Mouse (Mus musculus): Measurements from ENCODE around the gene Fnbp1.

Fnbp1 gene

DNA sequence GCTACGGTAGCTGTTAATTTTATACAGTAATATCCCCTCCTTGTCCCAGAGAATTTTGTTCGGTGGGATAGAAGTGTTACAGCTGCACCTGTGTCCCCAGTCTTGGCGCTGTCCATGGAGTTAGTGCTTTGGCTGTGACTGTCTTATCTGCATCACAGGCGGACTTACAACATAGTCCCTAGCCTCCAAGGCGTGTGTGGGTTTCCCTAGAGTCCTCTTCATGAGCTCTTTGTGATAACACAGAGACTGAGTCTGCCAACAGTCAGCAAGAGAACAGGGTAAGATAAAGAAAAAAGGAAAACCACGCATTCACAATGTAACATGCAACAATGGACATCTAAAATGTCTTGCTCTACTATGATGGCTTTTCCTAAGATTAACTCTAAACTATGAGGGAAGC lies 93.8 kb downstream of the Fnbp1 start:
- no peak for ATAC-seq (ENCODE audit: insufficient number of reproducible peaks, low FRiP score, low TSS enrichment)

DNA sequence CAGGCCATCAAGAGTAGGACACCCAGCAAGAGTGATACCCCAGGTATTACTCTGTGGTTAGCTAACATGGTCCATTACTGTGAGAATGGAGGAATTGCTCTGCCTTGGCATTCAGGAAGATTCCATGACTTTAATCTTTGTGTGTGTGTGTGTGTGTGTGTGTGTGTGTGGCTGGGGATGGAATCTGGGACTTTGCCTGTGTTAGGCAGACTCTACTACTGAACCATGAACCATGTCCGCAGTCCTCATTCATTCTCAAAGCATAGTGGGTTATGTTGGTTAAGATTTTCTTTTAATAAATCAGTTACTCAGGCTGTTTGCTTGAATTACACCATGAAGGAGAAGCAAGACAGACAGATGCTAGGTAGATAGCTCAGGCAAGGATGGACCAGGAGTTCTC lies 98.0 kb downstream of the Fnbp1 start:
- no peak for ATAC-seq (ENCODE audit: insufficient number of reproducible peaks, low FRiP score, low TSS enrichment)

DNA sequence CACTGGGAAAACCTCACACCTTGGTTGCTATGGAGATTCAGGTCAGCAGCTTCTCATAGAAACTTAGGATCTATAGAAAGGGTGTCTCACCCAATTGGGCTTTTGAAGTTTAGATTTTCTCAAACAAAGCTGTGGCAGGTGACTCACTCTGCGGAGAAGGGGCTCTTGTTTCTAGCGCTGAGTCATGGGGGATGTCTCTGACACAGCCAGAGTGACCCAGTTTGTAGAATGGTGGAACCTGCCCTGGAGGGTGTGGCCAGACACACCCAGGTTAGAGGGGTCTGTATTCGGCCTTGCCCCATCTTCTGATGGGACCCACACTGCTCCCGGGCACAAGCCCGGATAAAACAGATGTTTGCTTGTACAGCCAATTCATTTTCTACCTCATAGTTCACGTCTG lies 98.9 kb downstream of the Fnbp1 start:
- ATAC-seq (ENCODE audit: insufficient number of reproducible peaks, low FRiP score, low TSS enrichment): no peak

DNA sequence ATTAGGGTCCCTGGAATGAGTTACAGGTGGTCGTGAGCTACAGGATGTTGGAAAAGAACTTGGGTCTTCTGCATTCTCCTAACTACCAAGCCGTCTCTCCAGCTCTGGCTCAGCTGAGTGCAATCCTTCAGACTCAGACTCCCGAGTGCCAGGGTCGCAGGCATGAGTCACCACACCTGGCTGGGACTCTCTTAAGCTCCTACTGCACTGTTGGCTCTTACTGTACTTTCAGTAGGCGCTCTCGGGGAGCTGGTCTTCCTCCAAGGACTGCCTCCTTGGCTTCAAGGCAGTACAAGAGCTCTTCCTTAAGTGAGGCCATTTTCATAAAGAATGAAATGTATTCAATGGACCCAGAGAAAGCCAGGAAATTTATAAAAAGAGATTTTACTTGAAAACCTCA lies 100.4 kb downstream of the Fnbp1 start:
- ATAC-seq (ENCODE audit: insufficient number of reproducible peaks, low FRiP score, low TSS enrichment): no peak

DNA sequence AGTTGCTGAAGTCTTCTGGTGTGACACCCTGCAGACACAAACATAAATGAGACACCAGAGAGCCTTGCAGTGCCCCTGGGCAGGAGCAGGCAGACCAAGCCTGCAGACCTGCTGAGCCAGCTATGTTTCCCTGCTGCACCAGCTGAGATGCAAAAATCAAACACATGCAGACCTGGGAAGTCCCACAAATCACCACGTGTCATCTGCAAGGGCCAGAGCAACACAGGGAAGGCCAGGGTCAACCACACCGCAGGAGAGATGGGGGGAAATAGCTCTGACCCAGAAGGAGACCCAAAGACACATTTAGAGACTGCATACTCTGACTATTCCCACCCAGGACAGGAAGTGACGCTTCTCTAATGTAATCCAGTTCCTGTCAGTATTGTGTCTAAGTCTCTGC lies 101.3 kb downstream of the Fnbp1 start:
- no peak for ATAC-seq (ENCODE audit: insufficient number of reproducible peaks, low FRiP score, low TSS enrichment)

DNA sequence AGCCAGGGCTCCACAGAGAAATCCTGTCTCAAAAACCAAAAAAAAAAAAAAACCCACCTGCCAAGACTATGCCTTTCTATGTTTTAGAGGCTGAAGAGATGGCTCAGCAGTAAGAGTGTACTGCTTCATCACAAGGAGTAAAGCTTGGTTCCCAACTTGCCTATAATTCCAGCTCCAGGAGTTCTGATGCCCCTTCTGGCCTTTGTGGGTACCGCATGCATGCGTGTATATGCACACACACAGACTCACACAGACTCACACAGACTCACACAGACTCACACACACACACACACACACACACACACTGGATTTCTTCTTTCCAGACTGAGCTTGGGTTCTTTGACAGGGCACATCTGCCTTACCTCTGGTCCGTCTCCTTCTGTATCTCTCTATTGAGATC lies 101.8 kb downstream of the Fnbp1 start:
- ATAC-seq (ENCODE audit: insufficient number of reproducible peaks, low FRiP score, low TSS enrichment): no peak

DNA sequence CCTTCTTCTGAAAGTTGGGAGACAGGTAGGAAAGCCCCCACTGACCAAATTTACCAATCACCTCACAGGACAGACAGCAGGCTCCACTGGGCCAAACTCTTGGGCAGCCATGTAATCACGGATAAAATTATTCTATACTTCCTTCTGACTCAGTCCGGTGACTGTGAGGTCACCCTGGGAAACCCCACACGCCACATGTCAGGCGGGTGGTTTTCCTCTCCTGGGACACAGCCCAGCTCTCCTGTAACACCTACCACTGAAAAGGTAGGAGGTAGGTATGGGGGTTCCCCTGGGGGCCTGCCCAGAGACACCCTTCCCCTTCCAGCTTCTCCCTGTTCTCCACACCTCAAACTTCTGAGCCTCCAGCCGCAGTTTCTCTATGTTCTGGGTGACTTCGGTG lies 105.0 kb downstream of the Fnbp1 start:
- no peak for ATAC-seq (ENCODE audit: insufficient number of reproducible peaks, low FRiP score, low TSS enrichment)

DNA sequence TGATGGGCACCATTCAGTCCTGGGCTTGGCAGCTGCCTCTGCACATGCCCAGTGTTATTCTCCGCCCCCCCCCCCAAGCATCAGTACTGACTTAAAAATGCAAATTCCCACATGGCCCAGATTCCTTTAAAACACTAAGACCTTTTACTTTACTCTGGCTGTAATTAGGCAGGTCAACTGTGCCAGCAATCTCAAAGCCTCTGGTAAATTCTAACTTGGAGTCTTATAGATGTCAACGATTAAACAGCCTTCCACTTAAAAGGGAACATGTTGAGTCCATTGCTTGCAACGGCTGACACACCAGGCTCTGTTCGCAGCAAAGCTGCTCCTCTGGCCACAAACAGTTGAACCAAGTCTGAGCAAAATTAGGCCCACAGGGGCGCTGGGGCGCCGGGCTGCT lies 109.8 kb downstream of the Fnbp1 start:
- no peak for ATAC-seq (ENCODE audit: insufficient number of reproducible peaks, low FRiP score, low TSS enrichment)

DNA sequence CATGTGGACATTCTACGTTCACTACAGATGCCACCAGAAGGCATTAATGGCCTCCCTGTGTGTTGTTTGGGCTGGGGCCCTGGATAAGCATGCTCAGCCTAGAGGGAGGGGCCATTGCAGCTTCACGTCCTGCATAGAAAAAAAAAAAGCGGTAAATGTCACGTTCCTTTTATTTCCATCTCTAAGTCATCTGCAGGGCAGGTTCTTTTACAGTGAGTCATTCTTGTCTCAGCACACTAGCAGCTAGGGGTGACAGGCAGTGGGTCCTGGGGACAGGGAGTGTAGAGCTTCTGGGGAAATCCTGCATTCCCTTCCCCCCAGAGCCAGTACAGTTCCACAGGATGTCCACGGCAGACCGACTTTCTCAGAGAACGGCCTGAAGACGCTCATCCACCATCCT lies 115.2 kb downstream of the Fnbp1 start:
- ATAC-seq (ENCODE audit: insufficient number of reproducible peaks, low FRiP score, low TSS enrichment): no peak

DNA sequence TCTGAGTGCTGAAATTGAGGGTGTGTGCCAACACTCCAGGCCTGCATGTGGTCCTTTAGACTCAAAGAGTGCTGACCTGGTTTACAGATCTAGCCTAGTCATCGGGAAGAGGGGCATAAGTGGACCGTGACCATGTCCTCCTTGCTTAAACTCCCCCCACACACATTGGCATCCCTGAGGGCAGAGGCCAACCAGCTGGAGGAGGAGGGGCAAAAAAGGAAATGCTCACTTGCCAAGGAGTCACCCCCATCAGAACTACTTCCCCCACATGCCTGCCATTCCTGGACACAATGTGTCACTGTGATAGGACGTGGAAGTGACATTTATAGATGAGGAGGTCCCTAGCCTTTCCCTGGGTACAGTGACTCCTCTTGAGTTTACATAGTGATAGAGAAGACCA lies 116.3 kb downstream of the Fnbp1 start:
- no peak for ATAC-seq (ENCODE audit: insufficient number of reproducible peaks, low FRiP score, low TSS enrichment)

DNA sequence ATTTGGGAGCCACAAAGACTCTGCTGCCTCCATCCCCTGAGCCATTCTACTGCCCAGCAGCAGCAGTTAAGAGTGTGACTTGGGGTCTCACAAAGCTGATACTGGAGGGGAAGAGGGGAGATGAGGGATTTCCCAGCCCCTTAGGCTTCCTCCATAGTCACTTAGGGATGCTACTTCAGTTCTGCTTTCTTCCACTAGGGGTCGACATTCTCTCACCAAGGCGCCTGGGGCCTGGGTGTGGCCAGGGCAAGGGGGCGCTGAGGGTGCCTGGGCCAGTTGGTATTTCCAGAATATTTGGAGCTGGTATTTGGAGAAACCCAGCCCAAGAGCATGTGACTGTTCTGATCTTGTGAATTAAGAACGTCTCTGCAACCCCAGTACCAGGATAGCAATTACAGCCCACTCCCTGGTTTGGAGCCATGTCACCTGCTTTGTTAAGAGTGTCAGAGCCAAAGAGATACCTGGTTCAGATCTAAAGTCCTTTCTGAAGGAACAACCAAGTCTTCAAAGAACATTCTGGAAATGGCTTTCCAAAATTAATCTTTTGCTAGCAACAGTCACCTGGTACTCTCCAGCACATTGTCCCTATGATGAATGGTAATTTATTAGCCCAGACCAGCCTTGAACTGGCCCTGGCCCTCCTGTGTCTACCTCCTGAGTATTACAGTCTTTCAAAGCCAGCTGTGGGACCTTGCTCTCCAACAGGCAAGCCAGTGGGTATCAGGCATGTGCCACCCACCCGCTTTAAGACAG lies 117.0 kb downstream of the Fnbp1 start:
- ATAC-seq (ENCODE audit: insufficient number of reproducible peaks, low FRiP score, low TSS enrichment): peak; percentile 37; the same call in 1 of the 2 replicates

DNA sequence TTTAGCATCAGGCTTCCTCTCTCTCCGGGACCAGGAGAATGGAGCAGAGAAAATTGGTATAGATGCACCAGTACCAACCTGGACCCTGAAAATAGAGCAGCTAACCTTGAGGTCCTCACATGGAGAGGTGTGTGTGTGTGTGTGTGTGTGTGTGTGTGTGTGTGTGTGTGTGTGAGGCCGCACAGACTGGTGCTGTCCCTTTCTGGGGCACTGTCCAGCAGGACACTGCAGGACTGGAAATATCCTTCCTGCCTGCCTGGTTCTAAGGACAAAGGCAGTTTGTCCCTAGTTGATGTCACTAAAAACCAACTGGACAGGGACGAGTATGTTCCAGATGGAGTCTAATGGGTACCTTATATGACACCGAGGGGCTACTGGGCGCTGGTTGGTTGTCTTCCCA lies 117.9 kb downstream of the Fnbp1 start:
- ATAC-seq (ENCODE audit: insufficient number of reproducible peaks, low FRiP score, low TSS enrichment): 0 out of 2 replicates have a peak, but pooled peaks have one; percentile 3

DNA sequence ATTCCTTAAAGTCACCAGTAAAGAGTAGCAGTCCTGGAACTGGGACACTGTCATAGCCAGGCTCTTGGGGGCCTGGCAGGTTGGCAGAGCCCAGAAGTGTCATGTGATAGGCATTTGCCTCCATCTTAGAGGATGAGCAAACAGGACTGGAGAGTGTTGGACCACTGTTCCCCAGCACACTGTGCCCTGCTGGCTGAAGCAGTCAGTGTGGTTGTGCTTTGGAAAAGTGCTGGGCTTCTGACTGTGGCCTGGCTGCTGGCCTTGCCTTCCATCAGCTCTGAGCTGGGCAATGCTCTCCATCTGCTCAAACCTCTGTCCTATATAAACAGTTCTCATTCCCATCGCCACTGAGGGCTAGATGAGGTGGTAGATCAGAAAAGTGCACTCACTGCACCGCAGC lies 121.6 kb downstream of the Fnbp1 start:
- no peak for ATAC-seq (ENCODE audit: insufficient number of reproducible peaks, low FRiP score, low TSS enrichment)

DNA sequence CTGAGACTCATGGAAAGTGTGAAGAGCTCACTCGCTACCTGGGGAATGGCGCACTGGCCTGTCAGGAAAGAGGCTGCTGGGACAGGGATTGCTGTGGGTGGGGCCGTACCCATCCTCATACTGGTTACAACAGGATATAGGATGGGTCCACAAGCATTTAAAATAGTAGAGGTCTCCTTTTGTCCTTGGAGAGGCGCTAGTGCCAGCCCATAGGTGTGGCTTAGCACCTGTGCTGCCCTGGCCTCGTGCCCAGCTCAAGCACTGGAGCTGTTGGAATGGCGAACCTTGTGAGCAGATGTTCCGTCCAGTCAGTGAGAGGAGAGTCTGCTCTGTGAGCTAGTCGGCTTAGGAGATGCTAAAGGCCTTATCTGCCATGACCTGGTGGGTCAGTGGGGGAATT lies 122.8 kb downstream of the Fnbp1 start:
- no peak for ATAC-seq (ENCODE audit: insufficient number of reproducible peaks, low FRiP score, low TSS enrichment)

DNA sequence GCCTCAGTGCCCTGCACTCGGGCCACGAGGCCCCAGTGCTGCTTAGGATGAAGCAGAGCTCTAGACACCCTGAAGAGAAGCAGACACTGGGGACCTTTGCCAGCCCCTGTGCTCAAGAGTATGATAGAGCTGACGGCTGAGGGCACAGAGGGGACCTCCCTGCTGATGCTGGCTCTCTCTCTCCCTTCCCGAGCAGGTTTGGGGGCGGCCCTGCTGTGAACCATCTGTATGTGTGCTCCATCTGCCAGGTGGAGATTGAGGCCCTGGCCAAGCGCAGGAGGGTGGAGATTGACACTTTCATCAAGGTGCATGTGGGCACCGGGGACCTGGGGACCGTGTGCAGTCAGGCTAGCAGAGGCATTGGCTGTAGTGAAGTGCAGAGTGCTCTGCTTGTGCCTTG lies 123.3 kb downstream of the Fnbp1 start:
- peak; percentile 78 for ATAC-seq (ENCODE audit: insufficient number of reproducible peaks, low FRiP score, low TSS enrichment)

DNA sequence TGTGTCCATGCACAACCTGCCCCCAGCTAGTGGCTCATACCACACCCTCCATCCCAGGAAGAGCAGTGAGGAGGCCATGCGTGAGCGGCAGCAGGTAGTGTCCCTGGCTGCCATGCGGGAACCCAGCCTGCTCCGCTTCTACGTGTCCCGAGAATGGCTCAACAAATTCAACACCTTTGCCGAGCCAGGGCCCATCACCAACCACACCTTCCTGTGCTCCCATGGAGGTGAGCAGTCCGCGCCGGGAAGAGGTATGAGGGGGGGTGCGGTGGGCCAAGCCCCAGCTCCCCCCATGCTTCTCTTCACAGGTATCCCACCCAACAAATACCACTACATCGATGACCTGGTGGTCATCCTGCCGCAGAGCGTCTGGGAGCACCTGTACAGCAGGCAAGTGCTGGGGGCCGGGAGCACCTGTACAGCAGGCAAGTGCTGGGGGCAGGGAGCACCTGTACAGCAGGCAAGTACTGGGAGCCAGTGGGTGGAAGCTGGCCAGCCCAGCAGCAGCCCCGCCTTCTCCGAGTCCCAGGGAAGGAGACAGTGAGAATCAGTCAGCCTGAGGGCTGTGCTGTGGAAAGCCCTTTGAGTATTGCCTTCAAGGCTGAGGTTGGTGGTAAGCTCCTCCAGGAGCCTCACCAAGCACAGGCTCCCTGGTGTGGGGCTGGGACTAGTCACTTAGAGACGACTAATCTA lies 124.0 kb downstream of the Fnbp1 start:
- ATAC-seq (ENCODE audit: insufficient number of reproducible peaks, low FRiP score, low TSS enrichment): peak; percentile 27; the same call in 1 of the 2 replicates

DNA sequence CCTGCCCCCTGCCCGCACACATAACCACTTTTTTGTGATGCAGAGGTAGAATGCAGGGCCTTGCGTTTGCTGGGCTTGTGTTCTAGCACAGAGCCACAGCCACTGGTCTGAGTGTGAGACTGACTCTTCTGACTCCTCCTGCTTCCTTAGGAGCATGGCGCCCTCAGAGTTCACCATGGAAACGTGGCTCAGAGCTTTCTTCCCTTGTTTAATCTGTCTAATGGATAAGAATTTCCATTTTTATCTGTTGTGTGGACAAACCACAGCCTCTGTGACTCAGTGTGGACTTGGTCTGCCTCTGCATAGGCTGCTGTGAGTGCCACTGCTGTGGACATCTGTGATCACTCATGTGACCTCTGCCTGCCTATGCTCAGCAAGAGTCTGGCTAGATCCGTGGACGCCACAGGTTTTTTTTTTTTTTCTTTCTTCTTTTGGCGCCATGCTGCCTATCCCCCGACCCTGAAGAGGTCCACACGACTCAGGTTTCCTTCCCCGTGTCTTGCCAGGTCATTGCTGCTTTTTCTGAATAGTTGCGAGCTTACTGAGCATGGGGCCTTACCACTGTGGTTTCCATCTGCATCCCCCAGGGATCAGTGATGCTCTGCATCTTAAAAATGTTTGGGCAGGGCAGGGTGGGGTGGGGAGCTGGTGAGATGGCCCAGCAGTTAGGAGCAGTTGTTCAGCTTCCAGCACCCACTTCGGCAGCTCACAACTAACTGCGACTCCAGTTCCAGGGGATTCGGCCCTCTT lies 128.3 kb downstream of the Fnbp1 start:
- no peak for ATAC-seq (ENCODE audit: insufficient number of reproducible peaks, low FRiP score, low TSS enrichment)

DNA sequence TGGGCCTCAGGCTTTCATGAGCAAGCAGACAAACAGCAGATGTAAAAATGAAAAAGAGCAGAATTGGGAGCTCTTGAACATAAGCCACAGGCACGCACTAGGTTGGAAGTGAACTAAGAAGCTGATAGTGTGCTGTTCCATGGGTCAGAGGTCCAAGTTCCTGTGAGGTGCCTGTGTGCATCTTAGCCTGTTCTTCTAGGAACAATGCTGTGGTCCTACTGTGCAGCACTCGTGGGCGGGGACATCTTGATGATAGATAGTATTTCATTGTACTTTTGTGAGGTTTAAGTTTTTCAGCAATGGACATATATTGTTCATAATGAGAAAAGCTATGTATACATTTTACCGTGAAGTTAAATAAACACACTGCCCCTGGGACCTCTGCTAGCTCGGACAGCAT lies 134.6 kb downstream of the Fnbp1 start:
- ATAC-seq (ENCODE audit: insufficient number of reproducible peaks, low FRiP score, low TSS enrichment): no peak

DNA sequence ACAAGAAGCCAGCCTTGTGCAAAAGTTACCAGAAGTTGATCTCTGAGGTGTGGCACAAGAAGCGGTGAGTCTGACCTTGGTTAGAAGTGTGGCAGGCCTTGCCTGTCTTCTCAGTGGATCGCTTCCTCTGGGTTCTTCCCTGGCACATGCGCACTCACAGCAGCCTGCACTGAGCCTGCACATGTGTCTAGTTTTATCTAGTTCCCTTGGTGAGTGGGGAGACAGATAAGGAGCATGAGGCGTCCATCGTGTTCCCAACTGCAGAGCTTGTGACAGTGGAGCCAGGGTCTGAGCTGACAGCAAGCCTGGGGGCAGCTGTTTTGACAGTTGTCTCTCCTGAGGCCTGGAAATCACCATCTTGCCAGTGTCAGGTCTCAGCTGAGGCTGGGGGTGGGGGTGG lies 135.4 kb downstream of the Fnbp1 start:
- no peak for ATAC-seq (ENCODE audit: insufficient number of reproducible peaks, low FRiP score, low TSS enrichment)

DNA sequence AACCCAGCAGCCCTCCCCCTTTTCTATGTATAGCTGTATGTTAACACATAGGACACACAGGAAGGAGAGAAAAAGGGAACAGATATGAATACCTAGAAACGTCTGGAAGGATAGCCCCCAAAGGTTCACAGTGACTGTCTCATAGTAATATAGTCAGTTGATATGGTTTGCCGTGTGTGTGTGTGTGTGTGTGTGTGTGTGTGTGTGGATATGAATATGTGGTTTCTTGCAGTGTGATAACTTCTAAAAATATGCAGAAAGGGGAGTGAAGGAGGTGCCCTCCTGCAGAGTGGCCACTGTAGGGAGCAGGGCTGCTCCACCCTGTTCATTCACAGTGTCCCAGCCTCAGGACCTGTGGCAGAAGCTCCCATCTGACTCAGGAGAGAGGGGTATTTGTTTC lies 136.4 kb downstream of the Fnbp1 start:
- ATAC-seq (ENCODE audit: insufficient number of reproducible peaks, low FRiP score, low TSS enrichment): no peak

DNA sequence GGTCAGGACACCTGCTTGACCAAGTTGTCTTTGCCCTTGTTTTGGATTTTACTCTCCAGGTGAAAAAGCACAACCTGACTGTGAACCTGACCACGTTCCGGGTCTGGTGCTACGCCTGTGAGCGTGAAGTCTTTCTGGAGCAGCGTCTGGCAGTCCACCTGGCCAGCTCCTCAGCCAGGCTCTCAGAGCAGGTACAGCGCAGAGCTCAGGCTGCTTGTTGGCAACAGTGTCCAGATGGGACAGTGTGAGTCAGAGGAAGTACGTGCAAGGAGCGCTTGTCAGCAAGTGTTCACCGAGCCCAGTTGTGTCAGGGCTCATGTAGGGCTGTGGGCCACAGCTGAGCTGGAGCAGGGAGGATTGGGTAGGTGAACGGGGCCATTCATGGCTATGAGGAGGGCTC lies 139.0 kb downstream of the Fnbp1 start:
- ATAC-seq (ENCODE audit: insufficient number of reproducible peaks, low FRiP score, low TSS enrichment): 0 out of 2 replicates have a peak, but pooled peaks have one; percentile 26
